Mouse (Mus musculus) forebrain, embryonic 11.5 days (tissue): ENCODE measurements around the gene Dcdc2a. TPM values are rescaled to one million over a fixed set of nuclear protein-coding genes. Genes with fewer than 3 reads are reported as not detected.

Experiments used
- ATAC-seq: fragments of 200-750 bp; cut with Nextera tagmentation; replicated peaks from 2 replicates; pipeline ENCODE4 v1.8.0; 2017; ENCODE audit warnings: moderate TSS enrichment; ENCODE audit not compliant: low FRiP score
- DNase-seq: peaks from one replicate; pipeline ENCODE4 v3.0.0-alpha.2; 2017; ENCODE audit warnings: low spot score
- H3K27ac ChIP-seq: fragments of 300-500 bp; sonication (generic); 2 replicates; pipeline ENCODE4 v1.5.1; 2014; ENCODE audit warnings: low read depth, low read length
- H3K27me3 ChIP-seq: fragments of 300-500 bp; sonication (generic); 2 replicates; pipeline ENCODE4 v1.6.1; 2014; ENCODE audit warnings: mild to moderate bottlenecking, low read length, mixed read lengths; ENCODE audit not compliant: control insufficient read depth, insufficient read depth
- H3K36me3 ChIP-seq: fragments of 300-500 bp; sonication (generic); 2 replicates; pipeline ENCODE4 v1.6.1; 2014; ENCODE audit warnings: mild to moderate bottlenecking, low read length, moderate library complexity, mixed read lengths; ENCODE audit not compliant: control insufficient read depth, insufficient read depth
- H3K4me1 ChIP-seq: fragments of 300-500 bp; sonication (generic); replicated peaks from 2 replicates; pipeline ENCODE4 v1.6.1; 2014; ENCODE audit warnings: low read length, mixed read lengths; ENCODE audit not compliant: control insufficient read depth, insufficient read depth
- H3K4me2 ChIP-seq: fragments of 300-500 bp; sonication (generic); 2 replicates; pipeline ENCODE4 v1.6.1; 2014; ENCODE audit warnings: low read depth, mild to moderate bottlenecking, low read length, moderate library complexity, mixed read lengths; ENCODE audit not compliant: severe bottlenecking
- H3K4me3 ChIP-seq: fragments of 300-500 bp; sonication (generic); 2 replicates; pipeline ENCODE4 v1.5.1; 2014; ENCODE audit warnings: low read depth, low read length
- H3K9ac ChIP-seq: fragments of 300-500 bp; sonication (generic); 2 replicates; pipeline ENCODE4 v1.6.1; 2014; ENCODE audit warnings: low read length
- H3K9me3 ChIP-seq: fragments of 300-500 bp; sonication (generic); 2 replicates; pipeline ENCODE4 v1.6.1; 2016; ENCODE audit warnings: low read length, mixed read lengths; ENCODE audit not compliant: control insufficient read depth
- WGBS: fragments of 180-500 bp; shearing (Covaris S2); extraction: QIAGEN DNeasy Blood & Tissue Kit; methylation state at CpG from one replicate; pipeline ENCODE4 v1.1.7; 2014; 5-methylcytosine and 5-hydroxymethylcytosine counted together
- polyA plus RNA-seq: library from polyadenylated mRNA; unstranded; fragments of >200 nt; fragmentation: Nextera tagmentation; extraction: Ambion mirVana; gene quantifications from 2 replicates; pipeline ENCODE4 v1.2.1, GENCODE M21; 2014

Dcdc2a gene
- polyA plus RNA-seq, 1 experiment from 2014 or later = 1.1 TPM

DNA sequence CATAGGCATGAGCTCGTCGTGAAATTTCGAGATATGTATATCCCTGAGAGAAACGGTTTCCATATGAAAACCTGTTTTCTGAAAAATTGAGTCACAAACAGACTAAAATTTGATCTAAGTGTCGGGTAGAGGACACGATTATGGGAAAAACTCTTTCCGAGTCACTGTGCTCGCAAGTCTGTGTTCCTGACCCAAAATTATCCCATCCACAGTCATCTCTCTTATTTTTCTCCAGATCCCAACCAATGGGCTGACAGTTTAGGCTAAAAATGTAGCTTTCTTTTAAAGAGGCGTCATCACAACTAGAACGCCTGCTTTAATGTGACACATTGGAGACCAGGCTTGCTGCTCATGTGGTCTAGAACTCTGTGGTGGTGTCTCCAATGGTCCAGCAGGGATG is 139.9 kb downstream of the Dcdc2a start:
- Histone ChIP-seq H3K4me2 (no peak overlapping the region), H3K27me3 (no peaks in the 10 kb centered on the region), H3K9me3 (no peaks in the 10 kb centered on the region), H3K9ac (no peak overlapping the region), H3K4me1 (no peaks in the 10 kb centered on the region), H3K36me3 (no peaks in the 10 kb centered on the region), H3K27ac (no peak overlapping the region), H3K4me3 (no peak overlapping the region)
- 91% methylated on average over 10 of the region's 10 CpGs for WGBS
- no peak for ATAC-seq
- no peak for DNase-seq

DNA sequence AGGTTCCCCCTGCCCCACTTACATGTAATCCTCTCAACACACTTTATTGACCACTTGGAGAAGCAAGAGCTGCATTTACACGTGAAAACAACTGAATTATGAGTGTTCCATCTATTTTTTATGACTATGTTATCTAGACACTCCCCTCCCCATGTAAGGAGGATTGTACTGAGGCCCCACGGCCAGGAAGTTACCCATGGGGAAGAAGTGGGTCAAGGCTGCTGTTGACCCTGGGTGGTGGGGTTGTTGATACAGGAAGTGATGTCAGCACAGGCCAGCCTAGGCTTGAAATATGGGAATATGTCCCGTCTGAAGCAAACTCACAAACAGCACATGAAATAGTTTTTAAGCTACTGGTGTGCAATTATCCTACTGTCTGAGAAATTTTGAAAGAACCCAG is 144.1 kb downstream of the Dcdc2a start:
- H3K4me2 ChIP-seq = no peak overlapping the region
- H3K9me3 ChIP-seq = no peaks in the 10 kb centered on the region
- no peaks in the 10 kb centered on the region for H3K4me1 ChIP-seq
- H3K36me3 ChIP-seq = no peaks in the 10 kb centered on the region
- DNase-seq = no peak
- no peak overlapping the region for H3K27ac ChIP-seq
- 76% methylated on average over 3 of the region's 3 CpGs for WGBS
- H3K27me3 ChIP-seq = no peaks in the 10 kb centered on the region
- no peak for ATAC-seq
- H3K4me3 ChIP-seq = no peak overlapping the region
- no peak overlapping the region for H3K9ac ChIP-seq

DNA sequence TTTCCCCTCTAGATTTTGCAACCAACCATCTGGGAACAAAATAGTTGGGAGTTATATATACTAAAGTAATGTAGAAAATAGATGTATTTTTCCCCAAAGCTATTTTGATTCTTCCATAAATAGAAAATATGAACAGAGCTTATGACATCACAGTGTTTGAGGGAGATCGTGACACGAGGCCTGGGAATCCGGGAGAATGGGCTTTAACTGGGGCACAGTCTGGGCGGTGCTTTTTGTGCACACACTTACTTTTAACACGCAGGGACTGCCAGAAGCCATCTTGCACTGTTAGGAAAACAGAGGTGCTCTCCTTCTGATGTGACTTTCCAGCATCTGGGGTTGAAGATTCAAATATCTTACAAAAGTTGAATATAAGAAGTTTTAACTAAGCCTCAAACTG is 151.1 kb downstream of the Dcdc2a start:
- Histone ChIP-seq H3K36me3 (no peaks in the 10 kb centered on the region), H3K4me3 (no peak overlapping the region), H3K4me1 (no peaks in the 10 kb centered on the region), H3K4me2 (no peak overlapping the region), H3K9ac (no peak overlapping the region), H3K27me3 (no peaks in the 10 kb centered on the region), H3K27ac (no peak overlapping the region), H3K9me3 (no peaks in the 10 kb centered on the region)
- no peak for DNase-seq
- 93% methylated on average over 5 of the region's 5 CpGs for WGBS
- no peak for ATAC-seq

- no peak overlapping the region for H3K4me3 ChIP-seq
- WGBS = 76% methylated on average over 1 of the region's 1 CpGs
- H3K27ac ChIP-seq = no peak overlapping the region
- H3K9me3 ChIP-seq = no peaks in the 10 kb centered on the region
- H3K4me1 ChIP-seq = no peaks in the 10 kb centered on the region
- no peak overlapping the region for H3K9ac ChIP-seq
- H3K27me3 ChIP-seq = no peaks in the 10 kb centered on the region
- no peaks in the 10 kb centered on the region for H3K36me3 ChIP-seq
- DNase-seq (no peak), ATAC-seq (no peak)
- H3K4me2 ChIP-seq = no peak overlapping the region
Measured at GRCm38 (mm10) chr13:25218394-25218793, 162.6 kb downstream of the Dcdc2a start.

DNA sequence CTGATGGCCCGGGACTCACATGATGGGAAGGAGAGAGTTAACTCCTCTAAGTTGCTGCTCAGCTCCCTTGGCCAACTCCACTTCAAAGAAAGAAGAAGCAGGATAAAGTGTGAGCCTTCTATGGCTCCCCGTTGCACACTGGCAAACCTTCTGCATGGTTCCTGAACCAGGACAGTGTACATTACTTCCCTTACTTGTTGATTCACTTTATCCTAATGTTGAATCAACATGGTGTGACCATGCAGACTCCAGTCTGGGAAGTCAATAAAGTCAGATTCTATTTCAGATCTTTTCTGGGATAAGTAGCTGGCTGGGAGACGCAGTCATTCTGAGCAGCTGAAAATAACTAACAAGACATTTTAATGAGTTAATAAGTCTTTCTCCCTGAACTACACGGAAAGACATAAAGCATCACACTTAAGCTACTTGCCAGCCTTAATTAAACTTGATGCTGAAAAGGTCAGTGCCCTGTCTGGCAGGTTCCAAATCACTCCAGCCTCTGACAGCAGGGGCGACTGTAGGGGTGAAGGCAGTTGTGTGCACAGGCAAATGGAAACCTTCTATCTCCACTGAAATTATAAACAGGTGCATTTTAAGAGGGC is 164.5 kb downstream of the Dcdc2a start:
- DNase-seq = no peak
- whole genome bisulfite sequencing = 73% methylated on average over 5 of the region's 5 CpGs
- Histone ChIP-seq H3K9ac (no peak overlapping the region), H3K36me3 (no peaks in the 10 kb centered on the region), H3K4me2 (no peak overlapping the region), H3K4me3 (no peak overlapping the region), H3K4me1 (no peaks in the 10 kb centered on the region), H3K27me3 (no peaks in the 10 kb centered on the region), H3K27ac (no peak overlapping the region), H3K9me3 (no peaks in the 10 kb centered on the region)
- no peak for ATAC-seq

- H3K4me3 ChIP-seq = no peak overlapping the region
- no peaks in the 10 kb centered on the region for H3K36me3 ChIP-seq
- no peak overlapping the region for H3K27ac ChIP-seq
- no peaks in the 10 kb centered on the region for H3K4me1 ChIP-seq
- WGBS = 67% methylated on average over 1 of the region's 1 CpGs
- H3K27me3 ChIP-seq = no peaks in the 10 kb centered on the region
- no peaks in the 10 kb centered on the region for H3K9me3 ChIP-seq
- H3K9ac ChIP-seq = no peak overlapping the region
- ATAC-seq (no peak), DNase-seq (no peak)
- no peak overlapping the region for H3K4me2 ChIP-seq
Measured at GRCm38 (mm10) chr13:25251893-25252292, 196.1 kb downstream of the Dcdc2a start.

- H3K9ac ChIP-seq = no peak overlapping the region
- no peaks in the 10 kb centered on the region for H3K4me1 ChIP-seq
- H3K4me3 ChIP-seq = no peak overlapping the region
- no peak overlapping the region for H3K4me2 ChIP-seq
- H3K27ac ChIP-seq = no peak overlapping the region
- H3K27me3 ChIP-seq = no peaks in the 10 kb centered on the region
- H3K9me3 ChIP-seq = no peaks in the 10 kb centered on the region
- DNase-seq = no peak
- no peak for ATAC-seq
- no peaks in the 10 kb centered on the region for H3K36me3 ChIP-seq
- WGBS = 80% methylated on average over 9 of the region's 9 CpGs
Measured at GRCm38 (mm10) chr13:25254478-25255263, 198.9 kb downstream of the Dcdc2a start.

DNA sequence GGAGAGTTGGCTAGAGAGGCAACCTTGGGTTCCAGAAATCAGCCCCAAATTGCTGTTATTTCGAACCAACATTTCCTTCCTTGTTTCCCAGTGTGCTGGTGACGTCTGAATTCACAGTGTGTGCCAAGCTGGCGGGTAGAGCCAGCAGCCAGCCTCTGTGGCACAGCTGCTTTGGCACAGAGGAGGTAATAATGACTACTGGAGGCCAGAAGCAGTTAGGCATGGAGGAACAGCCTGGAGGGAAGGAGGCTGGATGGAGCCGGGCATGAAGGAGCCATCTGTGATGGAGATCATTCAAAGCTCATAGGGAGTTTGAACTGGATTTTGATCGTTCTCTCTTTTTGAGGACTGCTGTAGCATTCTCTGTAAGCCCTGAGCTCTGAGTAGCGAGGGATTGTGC is 201.8 kb downstream of the Dcdc2a start:
- Histone ChIP-seq H3K36me3 (no peaks in the 10 kb centered on the region), H3K9me3 (no peaks in the 10 kb centered on the region), H3K4me1 (no peaks in the 10 kb centered on the region), H3K27ac (no peak overlapping the region), H3K27me3 (no peaks in the 10 kb centered on the region), H3K9ac (no peak overlapping the region), H3K4me2 (no peak overlapping the region), H3K4me3 (no peak overlapping the region)
- ATAC-seq = no peak
- 94% methylated on average over 6 of the region's 6 CpGs for WGBS
- DNase-seq = no peak
